Mouse (Mus musculus) hematopoietic stem cell, adult 5-6 weeks (primary cell): ENCODE data around the gene Pou2f2. TPM values are rescaled to one million over a fixed set of nuclear protein-coding genes. Genes with fewer than 3 reads are reported as not detected.

Source experiments
- ATAC-seq, 2 experiments: fragments of 125-278 bp in 1 of 2; replicated peaks in 1 of 2; 2 replicates each; pipeline ENCODE4 v1.8.0; 2016 to 2017; ENCODE audit warnings: inconsistent platforms in 2 of 2, mild to moderate bottlenecking in 2 of 2, moderate number of reproducible peaks in 2 of 2, low read depth in 1 of 2, moderate TSS enrichment in 1 of 2; ENCODE audit not compliant: low FRiP score in 2 of 2, poor library complexity in 2 of 2, severe bottlenecking in 2 of 2, insufficient read depth in 1 of 2, low TSS enrichment in 1 of 2
- total RNA-seq: library from RNA; stranded (forward); fragments of 172-1452, 232-1000 nt; gene quantifications from 2 replicates; pipeline ENCODE4 v1.2.3, GENCODE M21; 2017

Gene Pou2f2
- total RNA-seq, 1 experiment from 2014 or later, result 3.5 TPM

- no peak for ATAC-seq
Measured at GRCm38 (mm10) chr7:25125716-25126281, 53.7 kb downstream of the Pou2f2 start.

- ATAC-seq, result no peak
Measured at GRCm38 (mm10) chr7:25121240-25121786, 58.2 kb downstream of the Pou2f2 start.

- peak; percentile 81 to 86 for ATAC-seq
Measured at GRCm38 (mm10) chr7:25120061-25120834, 59.3 kb downstream of the Pou2f2 start.

- ATAC-seq, result no peak
Measured at GRCm38 (mm10) chr7:25112956-25113603, 66.4 kb downstream of the Pou2f2 start.

- no peak for ATAC-seq
Measured at GRCm38 (mm10) chr7:25112178-25112955, 67.2 kb downstream of the Pou2f2 start.

GRCm38 (mm10) chr7:25110336-25110735 lies 69.2 kb downstream of the Pou2f2 start:
- ATAC-seq, result no peak

- no peak for ATAC-seq
Measured at GRCm38 (mm10) chr7:25109355-25109754, 70.2 kb downstream of the Pou2f2 start.

GRCm38 (mm10) chr7:25106790-25107502 lies 72.6 kb downstream of the Pou2f2 start:
- ATAC-seq, result peak in 1 of 2 experiments; percentile 54; a peak in 2 of 4 replicates

- peak; percentile 80 to 85 for ATAC-seq
Measured at GRCm38 (mm10) chr7:25105411-25106160, 73.9 kb downstream of the Pou2f2 start.

- ATAC-seq, result no peak
Measured at GRCm38 (mm10) chr7:25099581-25099980, 79.9 kb downstream of the Pou2f2 start.

GRCm38 (mm10) chr7:25098169-25098568 lies 81.4 kb downstream of the Pou2f2 start:
- no peak for ATAC-seq

- ATAC-seq, result no peak
Measured at GRCm38 (mm10) chr7:25089875-25090274, 89.7 kb downstream of the Pou2f2 start.

- ATAC-seq, result peak in 1 of 2 experiments; percentile 19; a peak in 1 of 4 replicates
Measured at GRCm38 (mm10) chr7:25088968-25089367, 90.6 kb downstream of the Pou2f2 start.

GRCm38 (mm10) chr7:25088531-25088930 lies 91.0 kb downstream of the Pou2f2 start:
- peak in 1 of 2 experiments; percentile 6; a peak in 1 of 4 replicates for ATAC-seq

GRCm38 (mm10) chr7:25087972-25088371 lies 91.6 kb downstream of the Pou2f2 start:
- ATAC-seq, result no peak

GRCm38 (mm10) chr7:25087256-25087912 lies 92.1 kb downstream of the Pou2f2 start:
- no peak; a peak in 2 of 4 replicates for ATAC-seq
